Mouse (Mus musculus): ENCODE measurements around the gene Pmp22. TPM values are rescaled to one million over a fixed set of nuclear protein-coding genes. Genes with fewer than 3 reads are reported as not detected.

The Pmp22 gene
- total RNA-seq, 1 experiment: 106 TPM

GRCm38 (mm10) chr11:63099390-63099789 lies 29.4 kb upstream of the Pmp22 start:
- Histone ChIP-seq H3K9me3 (ENCODE audit: control insufficient read depth, insufficient read depth, low read depth, low read length) (no peaks in the 10 kb centered on the region), H3K36me3 (ENCODE audit: control insufficient read depth, insufficient read depth, low read length, poor library complexity, severe bottlenecking) (no peaks in the 10 kb centered on the region), H3K4me3 (ENCODE audit: insufficient read depth in 1 of 2, low read depth in 1 of 2, low read length in 2 of 2, poor library complexity in 1 of 2, severe bottlenecking in 1 of 2) (no peak overlapping the region), H3K9ac (ENCODE audit: insufficient read depth, low read depth, low read length, poor library complexity, severe bottlenecking) (no peak overlapping the region), H3K27ac (ENCODE audit: insufficient read depth, low read depth, low read length, poor library complexity, severe bottlenecking) (no peak overlapping the region), H3K4me1 (ENCODE audit: control insufficient read depth in 2 of 2, insufficient read depth in 2 of 2, low read length in 2 of 2, poor library complexity in 1 of 2) (no peaks in the 10 kb centered on the region)
- TF ChIP-seq ZC3H11A (IDR thresholded peaks at IDR 0.05; ENCODE audit: borderline replicate concordance, low read depth, low read length) (no peak), MAFK (IDR thresholded peaks at IDR 0.05; ENCODE audit: insufficient read depth, low read depth, low read length) (no peak), ZNF384 (IDR thresholded peaks at IDR 0.05; ENCODE audit: low read depth, low read length) (no peak), CHD2 (IDR thresholded peaks at IDR 0.05; ENCODE audit: low read depth, low read length) (no peak), HCFC1 (IDR thresholded peaks at IDR 0.05; ENCODE audit: borderline replicate concordance, insufficient read depth, low read length) (no peak)
- in situ Hi-C loops (cut with MboI; ENCODE audit: low sequenced_read_pairs in 2 of 2, unreplicated experiment in 2 of 2): no loop called here
- DNase-seq (ENCODE audit: low read depth, low spot score): no peak

- no peak overlapping the region for H3K9ac ChIP-seq (ENCODE audit: insufficient read depth, low read depth, low read length, poor library complexity, severe bottlenecking)
- H3K27ac ChIP-seq (ENCODE audit: insufficient read depth, low read depth, low read length, poor library complexity, severe bottlenecking): no peak overlapping the region
- no peak for DNase-seq (ENCODE audit: low read depth, low spot score)
- H3K36me3 ChIP-seq (ENCODE audit: control insufficient read depth, insufficient read depth, low read length, poor library complexity, severe bottlenecking): no peaks in the 10 kb centered on the region
- TF ChIP-seq ZC3H11A (IDR thresholded peaks at IDR 0.05; ENCODE audit: borderline replicate concordance, low read depth, low read length) (no peak), HCFC1 (IDR thresholded peaks at IDR 0.05; ENCODE audit: borderline replicate concordance, insufficient read depth, low read length) (no peak), MAFK (IDR thresholded peaks at IDR 0.05; ENCODE audit: insufficient read depth, low read depth, low read length) (no peak), ZNF384 (IDR thresholded peaks at IDR 0.05; ENCODE audit: low read depth, low read length) (no peak), CHD2 (IDR thresholded peaks at IDR 0.05; ENCODE audit: low read depth, low read length) (no peak)
- in situ Hi-C loops (cut with MboI; ENCODE audit: low sequenced_read_pairs in 2 of 2, unreplicated experiment in 2 of 2): no loop called here
- H3K4me3 ChIP-seq (ENCODE audit: insufficient read depth in 1 of 2, low read depth in 1 of 2, low read length in 2 of 2, poor library complexity in 1 of 2, severe bottlenecking in 1 of 2): no peak overlapping the region
- no peaks in the 10 kb centered on the region for H3K9me3 ChIP-seq (ENCODE audit: control insufficient read depth, insufficient read depth, low read depth, low read length)
- no peaks in the 10 kb centered on the region for H3K4me1 ChIP-seq (ENCODE audit: control insufficient read depth in 2 of 2, insufficient read depth in 2 of 2, low read length in 2 of 2, poor library complexity in 1 of 2)
Measured at GRCm38 (mm10) chr11:63103256-63103655, 25.5 kb upstream of the Pmp22 start.

GRCm38 (mm10) chr11:63104026-63104425 lies 24.8 kb upstream of the Pmp22 start:
- Histone ChIP-seq H3K4me1 (ENCODE audit: control insufficient read depth in 2 of 2, insufficient read depth in 2 of 2, low read length in 2 of 2, poor library complexity in 1 of 2) (no peaks in the 10 kb centered on the region), H3K36me3 (ENCODE audit: control insufficient read depth, insufficient read depth, low read length, poor library complexity, severe bottlenecking) (no peaks in the 10 kb centered on the region), H3K9me3 (ENCODE audit: control insufficient read depth, insufficient read depth, low read depth, low read length) (no peaks in the 10 kb centered on the region), H3K9ac (ENCODE audit: insufficient read depth, low read depth, low read length, poor library complexity, severe bottlenecking) (no peak overlapping the region), H3K27ac (ENCODE audit: insufficient read depth, low read depth, low read length, poor library complexity, severe bottlenecking) (no peak overlapping the region), H3K4me3 (ENCODE audit: insufficient read depth in 1 of 2, low read depth in 1 of 2, low read length in 2 of 2, poor library complexity in 1 of 2, severe bottlenecking in 1 of 2) (no peak overlapping the region)
- TF ChIP-seq ZC3H11A (IDR thresholded peaks at IDR 0.05; ENCODE audit: borderline replicate concordance, low read depth, low read length) (no peak), ZNF384 (IDR thresholded peaks at IDR 0.05; ENCODE audit: low read depth, low read length) (no peak), CHD2 (IDR thresholded peaks at IDR 0.05; ENCODE audit: low read depth, low read length) (no peak), MAFK (IDR thresholded peaks at IDR 0.05; ENCODE audit: insufficient read depth, low read depth, low read length) (no peak), HCFC1 (IDR thresholded peaks at IDR 0.05; ENCODE audit: borderline replicate concordance, insufficient read depth, low read length) (no peak)
- no peak for DNase-seq (ENCODE audit: low read depth, low spot score)
- in situ Hi-C loops (cut with MboI; ENCODE audit: low sequenced_read_pairs in 2 of 2, unreplicated experiment in 2 of 2): no loop called here

- in situ Hi-C loops (cut with MboI; ENCODE audit: low sequenced_read_pairs in 2 of 2, unreplicated experiment in 2 of 2): no loop called here
- no peak overlapping the region for H3K9ac ChIP-seq (ENCODE audit: insufficient read depth, low read depth, low read length, poor library complexity, severe bottlenecking)
- no peak overlapping the region for H3K4me3 ChIP-seq (ENCODE audit: insufficient read depth in 1 of 2, low read depth in 1 of 2, low read length in 2 of 2, poor library complexity in 1 of 2, severe bottlenecking in 1 of 2)
- TF ChIP-seq ZC3H11A (IDR thresholded peaks at IDR 0.05; ENCODE audit: borderline replicate concordance, low read depth, low read length) (no peak), ZNF384 (IDR thresholded peaks at IDR 0.05; ENCODE audit: low read depth, low read length) (no peak), HCFC1 (IDR thresholded peaks at IDR 0.05; ENCODE audit: borderline replicate concordance, insufficient read depth, low read length) (no peak), MAFK (IDR thresholded peaks at IDR 0.05; ENCODE audit: insufficient read depth, low read depth, low read length) (no peak)
- H3K36me3 ChIP-seq (ENCODE audit: control insufficient read depth, insufficient read depth, low read length, poor library complexity, severe bottlenecking): no peaks in the 10 kb centered on the region
- H3K4me1 ChIP-seq (ENCODE audit: control insufficient read depth in 2 of 2, insufficient read depth in 2 of 2, low read length in 2 of 2, poor library complexity in 1 of 2): no peaks in the 10 kb centered on the region
- no peaks in the 10 kb centered on the region for H3K9me3 ChIP-seq (ENCODE audit: control insufficient read depth, insufficient read depth, low read depth, low read length)
- DNase-seq (ENCODE audit: low read depth, low spot score): peak; percentile 19
- no peak overlapping the region for H3K27ac ChIP-seq (ENCODE audit: insufficient read depth, low read depth, low read length, poor library complexity, severe bottlenecking)
Measured at GRCm38 (mm10) chr11:63109230-63109775, 19.5 kb upstream of the Pmp22 start.

GRCm38 (mm10) chr11:63110329-63110728 lies 18.5 kb upstream of the Pmp22 start:
- no peak for DNase-seq (ENCODE audit: low read depth, low spot score)
- no peaks in the 10 kb centered on the region for H3K4me1 ChIP-seq (ENCODE audit: control insufficient read depth in 2 of 2, insufficient read depth in 2 of 2, low read length in 2 of 2, poor library complexity in 1 of 2)
- H3K36me3 ChIP-seq (ENCODE audit: control insufficient read depth, insufficient read depth, low read length, poor library complexity, severe bottlenecking): no peaks in the 10 kb centered on the region
- TF ChIP-seq MAFK (IDR thresholded peaks at IDR 0.05; ENCODE audit: insufficient read depth, low read depth, low read length) (no peak), CHD2 (IDR thresholded peaks at IDR 0.05; ENCODE audit: low read depth, low read length) (no peak), ZC3H11A (IDR thresholded peaks at IDR 0.05; ENCODE audit: borderline replicate concordance, low read depth, low read length) (no peak), HCFC1 (IDR thresholded peaks at IDR 0.05; ENCODE audit: borderline replicate concordance, insufficient read depth, low read length) (no peak), ZNF384 (IDR thresholded peaks at IDR 0.05; ENCODE audit: low read depth, low read length) (no peak)
- no peak overlapping the region for H3K27ac ChIP-seq (ENCODE audit: insufficient read depth, low read depth, low read length, poor library complexity, severe bottlenecking)
- no peak overlapping the region for H3K9ac ChIP-seq (ENCODE audit: insufficient read depth, low read depth, low read length, poor library complexity, severe bottlenecking)
- H3K9me3 ChIP-seq (ENCODE audit: control insufficient read depth, insufficient read depth, low read depth, low read length): no peaks in the 10 kb centered on the region
- no peak overlapping the region for H3K4me3 ChIP-seq (ENCODE audit: insufficient read depth in 1 of 2, low read depth in 1 of 2, low read length in 2 of 2, poor library complexity in 1 of 2, severe bottlenecking in 1 of 2)
- in situ Hi-C loops (cut with MboI; ENCODE audit: low sequenced_read_pairs in 2 of 2, unreplicated experiment in 2 of 2): no loop called here

Measured in ES-E14 (cell line).